Mouse (Mus musculus) cerebellum, adult 2 months (tissue): ENCODE measurements around the gene Maats1.

Source experiments
- CTCF ChIP-seq: fragments of 200-500 bp; IDR thresholded peaks from 2 replicates; pipeline ENCODE4 v1.5.1; 2011; ENCODE audit warnings: low read depth, mild to moderate bottlenecking, control low read depth, low read length, moderate library complexity, borderline replicate concordance; ENCODE audit not compliant: insufficient read depth
- POLR2A ChIP-seq: fragments of 200-500 bp; IDR thresholded peaks from 2 replicates; pipeline ENCODE4 v1.6.1; 2011; ENCODE audit warnings: low read length, control low read depth, borderline replicate concordance; ENCODE audit not compliant: insufficient read depth

DNA sequence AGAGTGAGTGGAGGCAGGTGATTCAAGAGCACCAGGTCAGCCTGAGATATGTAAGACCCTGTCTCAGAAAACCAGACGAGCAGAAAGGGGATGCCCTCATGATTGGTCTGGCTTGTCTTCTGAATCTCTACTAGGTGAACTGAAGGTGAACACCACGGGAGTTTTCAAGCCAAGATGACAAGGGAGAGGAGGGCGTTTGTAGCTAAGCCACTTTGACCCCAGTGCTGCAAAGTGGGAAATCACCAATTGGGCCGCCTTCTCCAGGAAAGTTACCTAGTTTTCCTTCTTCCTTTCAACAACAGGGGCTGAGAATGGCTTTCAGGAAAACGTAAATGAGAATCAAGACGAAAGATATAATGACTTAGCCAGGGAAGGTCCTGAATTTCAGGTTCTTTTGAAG, 46.8 kb upstream of the Maats1 start:
- TF ChIP-seq POLR2A (no peak), CTCF (no peak)
